7 mouse cellular contexts compared by ENCODE assay signal in genomic region chr19:10576690-10577561, GRCm38 (mm10). TPM values are rescaled to one million over a fixed set of nuclear protein-coding genes. Genes with fewer than 3 reads are reported as not detected.
A peak's percentile ranks its signal among the peaks of the same experiment; 100 is the strongest.
DNase-seq lines count a peak whose midpoint lies in the region; ATAC-seq and TF ChIP-seq lines count a peak whose summit lies in the region.

Gene Cyb561a3 (plus strand): TSS chr19:10577172.
Gene Tmem138 (minus strand): TSS chr19:10577362.

- peak; percentile 75 for TF ChIP-seq CTCF in intestine, postnatal 0 days (IDR thresholded peaks at IDR 0.05; ENCODE audit: low read depth)
- TF ChIP-seq CTCF in small intestine, adult 2 months (IDR thresholded peaks at IDR 0.05; ENCODE audit: extremely low read depth, insufficient read length, insufficient replicate concordance, low read depth, low read length), result no peak

- ATAC-seq in intestine, postnatal 0 days, result peak; percentile 95
- peak; percentile 96 for ATAC-seq in midbrain, embryonic 12.5 days (ENCODE audit: low FRiP score, low read depth)

- peak within 1 kb of the TSS; percentile 90 for H3K27ac ChIP-seq in embryonic facial prominence, embryonic 10.5 days (replicated peaks)
- peak within 1 kb of the TSS; percentile 69 for H3K27ac ChIP-seq in intestine, postnatal 0 days (ENCODE audit: low read depth, low read length)
- peak within 1 kb of the TSS; percentile 92 for H3K27ac ChIP-seq in midbrain, embryonic 12.5 days (replicated peaks)
- H3K27ac ChIP-seq in small intestine, adult 2 months (ENCODE audit: insufficient read depth, low read depth, low read length), result peak within 1 kb of the TSS; percentile 89

- H3K9ac ChIP-seq in intestine, postnatal 0 days (ENCODE audit: low read depth, low read length), result peak within 1 kb of the TSS; percentile 59
- H3K9ac ChIP-seq in midbrain, embryonic 12.5 days (replicated peaks), result peak within 1 kb of the TSS; percentile 73

- peak within 1 kb of the TSS; percentile 77 for H3K4me2 ChIP-seq in intestine, postnatal 0 days (replicated peaks; ENCODE audit: low read depth)
- H3K4me2 ChIP-seq in midbrain, embryonic 12.5 days (replicated peaks), result peak within 1 kb of the TSS; percentile 83

- intact Hi-C loops in left cerebral cortex, postnatal 4 days (cut with DNase I), result no loop called here

- H3K4me1 ChIP-seq in embryonic facial prominence, embryonic 10.5 days, result peaks cover 21% of the 10 kb centered on the region
- H3K4me1 ChIP-seq in intestine, postnatal 0 days (replicated peaks; ENCODE audit: control insufficient read depth, insufficient read depth, low read length), result 0 out of 2 replicates have a peak, but pooled peaks cover 7% of the 10 kb centered on the region
- H3K4me1 ChIP-seq in midbrain, embryonic 12.5 days, result peaks cover 15% of the 10 kb centered on the region
- no peaks in the 10 kb centered on the region for H3K4me1 ChIP-seq in small intestine, adult 2 months (ENCODE audit: control insufficient read depth, insufficient read depth, insufficient read length, low read length)

- peaks cover 34% of the 10 kb centered on the region for H3K36me3 ChIP-seq in embryonic facial prominence, embryonic 10.5 days (replicated peaks)
- peaks cover 16% of the 10 kb centered on the region for H3K36me3 ChIP-seq in intestine, postnatal 0 days (ENCODE audit: control insufficient read depth, insufficient read depth)
- H3K36me3 ChIP-seq in midbrain, embryonic 12.5 days, result peaks cover 28% of the 10 kb centered on the region
- peaks cover 12% of the 10 kb centered on the region; the same call in 1 of the 2 replicates for H3K36me3 ChIP-seq in small intestine, adult 2 months (ENCODE audit: control insufficient read depth, insufficient read depth, low read length)

- H3K27me3 ChIP-seq in embryonic facial prominence, embryonic 10.5 days (replicated peaks; ENCODE audit: low read depth, poor library complexity, severe bottlenecking), result no peaks in the 10 kb centered on the region
- H3K27me3 ChIP-seq in intestine, postnatal 0 days (replicated peaks; ENCODE audit: control insufficient read depth, insufficient read depth, low read length), result no peaks in the 10 kb centered on the region
- no peaks in the 10 kb centered on the region for H3K27me3 ChIP-seq in midbrain, embryonic 12.5 days
- H3K27me3 ChIP-seq in small intestine, adult 2 months (ENCODE audit: control insufficient read depth, insufficient read depth, low read length), result no peaks in the 10 kb centered on the region

- TF ChIP-seq POLR2A in small intestine, adult 2 months (IDR thresholded peaks at IDR 0.05; ENCODE audit: low read depth, low read length), result peak; percentile 95

- peak; percentile 94 for DNase-seq in adrenal gland, postnatal 10 days
- DNase-seq in embryonic facial prominence, embryonic 10.5 days (ENCODE audit: low spot score), result peak; percentile 92
- DNase-seq in gonadal fat pad, adult 2 months (ENCODE audit: low read depth), result peak; percentile 71
- DNase-seq in left cerebral cortex, postnatal 4 days, result peak; percentile 92

- WGBS in embryonic facial prominence, embryonic 10.5 days, result under 1% methylated on average over 44 of the region's 44 CpGs
- WGBS in intestine, postnatal 0 days, result under 1% methylated on average over 44 of the region's 44 CpGs
- WGBS in midbrain, embryonic 12.5 days, result under 1% methylated on average over 44 of the region's 44 CpGs
- WGBS in small intestine, adult 2 months, result under 1% methylated on average over 44 of the region's 44 CpGs

- H3K9me3 ChIP-seq in embryonic facial prominence, embryonic 10.5 days, result no peaks in the 10 kb centered on the region
- H3K9me3 ChIP-seq in intestine, postnatal 0 days (ENCODE audit: control insufficient read depth), result no peaks in the 10 kb centered on the region
- no peaks in the 10 kb centered on the region for H3K9me3 ChIP-seq in midbrain, embryonic 12.5 days

- peak within 1 kb of the TSS; percentile 79 for H3K4me3 ChIP-seq in embryonic facial prominence, embryonic 10.5 days
- H3K4me3 ChIP-seq in intestine, postnatal 0 days (ENCODE audit: low read depth, low read length), result peak within 1 kb of the TSS; percentile 63
- peak within 1 kb of the TSS; percentile 71 for H3K4me3 ChIP-seq in midbrain, embryonic 12.5 days
- H3K4me3 ChIP-seq in small intestine, adult 2 months (ENCODE audit: low read depth, low read length), result peak within 1 kb of the TSS; percentile 85

RNA-seq across cellular contexts. Expression of gene Cyb561a3, which starts in this region (rescaled TPM):
- total RNA-seq in adrenal gland, postnatal 10 days (2021), result 10 to 100 TPM; 17.9 to 21.6 TPM
- 12.8 and 13.9 TPM in 2 replicates for polyA plus RNA-seq in embryonic facial prominence, embryonic 10.5 days (2016; fragmentation: Nextera tagmentation; extraction: Ambion mirVana)
- 29.9 and 33.4 TPM in 2 replicates for polyA plus RNA-seq in gonadal fat pad, adult 2 months (2012; rRNA removed)
- polyA plus RNA-seq in intestine, postnatal 0 days (2015; fragmentation: Nextera tagmentation; extraction: Ambion mirVana), result 23.2 and 24.3 TPM in 2 replicates
- total RNA-seq in left cerebral cortex, postnatal 4 days (2021), result 10 to 100 TPM; 14.7 to 17.2 TPM
- 15.6 and 16.7 TPM in 2 replicates for polyA plus RNA-seq in midbrain, embryonic 12.5 days (2016; fragmentation: Nextera tagmentation; extraction: Ambion mirVana)
- 18.1 and 31.6 TPM in 2 replicates for polyA plus RNA-seq in small intestine, adult 2 months (2012; rRNA removed)

RNA-seq across cellular contexts. Expression of gene Tmem138, which starts in this region (rescaled TPM):
- 1 to 10 TPM; 8.6 to 8.7 TPM for total RNA-seq in adrenal gland, postnatal 10 days (2021)
- polyA plus RNA-seq in embryonic facial prominence, embryonic 10.5 days (2016; fragmentation: Nextera tagmentation; extraction: Ambion mirVana), result 51.1 and 52.6 TPM in 2 replicates
- 10.9 and 12.0 TPM in 2 replicates for polyA plus RNA-seq in gonadal fat pad, adult 2 months (2012; rRNA removed)
- 10.7 and 10.8 TPM in 2 replicates for polyA plus RNA-seq in intestine, postnatal 0 days (2015; fragmentation: Nextera tagmentation; extraction: Ambion mirVana)
- total RNA-seq in left cerebral cortex, postnatal 4 days (2021), result 10 to 100 TPM; 14.2 to 17.0 TPM
- 50.4 and 52.5 TPM in 2 replicates for polyA plus RNA-seq in midbrain, embryonic 12.5 days (2016; fragmentation: Nextera tagmentation; extraction: Ambion mirVana)
- polyA plus RNA-seq in small intestine, adult 2 months (2012; rRNA removed), result 3.1 and 3.4 TPM in 2 replicates

Comparison
In these comparisons a context has a peak if more than half of its experiments do, and no peak if none do; other contexts are left out.
1. Peak in every context shown above with its lines: DNase-seq, ATAC-seq, H3K4me3 ChIP-seq and H3K27ac ChIP-seq.